8 mouse cellular contexts compared by ENCODE assay signal in the genomic region with DNA sequence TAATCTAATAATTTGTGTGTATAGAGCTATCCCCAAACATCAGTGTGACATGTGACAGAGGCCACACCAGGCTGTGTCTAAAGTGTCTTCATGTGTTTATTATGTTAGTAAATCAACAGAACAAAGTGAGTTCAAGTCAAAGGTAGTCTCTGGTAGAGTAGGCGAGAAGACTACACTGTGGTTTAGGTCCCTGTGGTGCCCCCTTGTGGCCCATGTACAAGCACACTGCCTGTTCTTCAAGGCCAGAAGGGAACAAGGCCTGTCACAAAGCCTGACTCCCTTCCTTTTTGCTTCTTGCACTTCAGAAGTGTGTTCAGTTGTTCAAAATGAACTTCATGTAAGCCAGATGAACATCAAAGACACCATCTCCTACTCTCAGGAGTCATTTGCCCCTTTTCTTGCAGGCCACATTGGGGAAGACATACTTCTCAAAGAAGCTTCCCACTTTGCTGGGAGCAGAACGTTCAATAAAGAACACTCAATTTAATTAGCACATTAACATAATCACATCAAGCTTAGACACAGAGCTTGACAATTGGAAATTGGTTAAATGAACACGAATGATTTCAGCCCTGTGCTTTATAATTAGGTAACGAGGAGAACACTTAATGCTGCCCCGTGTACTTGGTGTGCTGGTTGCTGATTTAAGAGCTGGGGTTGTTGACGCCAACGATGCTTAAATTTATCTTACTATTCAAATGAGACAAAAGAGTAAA. TPM values are rescaled to one million over a fixed set of nuclear protein-coding genes. Genes with fewer than 3 reads are reported as not detected.
DNase-seq lines count a peak whose midpoint lies in the region.

No protein-coding gene starts in this region.

- intact Hi-C loops in gastrocnemius, postnatal 36 days (cut with DNase I) = no loop called here

- DNase-seq in cerebellum, postnatal 10 days = peak; percentile 52 to 59
- DNase-seq in cerebellum, adult 9-11 months = no peak
- peak; percentile 49 for DNase-seq in right cerebral cortex, adult 18-20 months
- no peak for DNase-seq in right cerebral cortex, adult 2 months (ENCODE audit: low spot score in 2 of 2)
- DNase-seq in embryo, embryonic 9.5 days (ENCODE audit: extremely low spot score) = peak; percentile 24
- peak; percentile 56 for DNase-seq in layer of hippocampus, adult 9-11 months
- no peak for DNase-seq in gastrocnemius, postnatal 36 days
- no peak for DNase-seq in frontal cortex, postnatal 14 days (ENCODE audit: low spot score in 2 of 2)

RNA-seq across cellular contexts. Expression of a gene that starts 14.9 kb away (rescaled TPM):
- total RNA-seq in gastrocnemius, postnatal 36 days (2021) = 1 to 10 TPM in 1 of 2 experiments, under 1 TPM in 1; 0.59 to 1.6 TPM

Comparison
In these comparisons a context has a peak if more than half of its experiments do, and no peak if none do; other contexts are left out.
1. DNase-seq: peak in cerebellum, postnatal 10 days (2 of 2), right cerebral cortex, adult 18-20 months (single experiment), embryo, embryonic 9.5 days (single experiment) and layer of hippocampus, adult 9-11 months (single experiment); none in cerebellum, adult 9-11 months (single experiment), right cerebral cortex, adult 2 months (0 of 2), gastrocnemius, postnatal 36 days (0 of 2) and frontal cortex, postnatal 14 days (0 of 2).